Mouse (Mus musculus) midbrain, embryonic 13.5 days (tissue): ENCODE data around the gene Ly6c1. TPM values are rescaled to one million over a fixed set of nuclear protein-coding genes. Genes with fewer than 3 reads are reported as not detected.
"Not testable (repeated sequence)": the region's sequence is repeated elsewhere in the genome, so short reads cannot be mapped to it uniquely, and the experiment has no call there.

Source experiments
- ATAC-seq: fragments of 200-750 bp; cut with Nextera tagmentation; 2 replicates; pipeline ENCODE4 v1.8.0; 2017; ENCODE audit warnings: mild to moderate bottlenecking, moderate TSS enrichment, moderate library complexity
- H3K27ac ChIP-seq: fragments of 300-500 bp; sonication (generic); 2 replicates; pipeline ENCODE4 v1.5.1; 2015; ENCODE audit warnings: inconsistent platforms, mild to moderate bottlenecking, moderate library complexity
- H3K27me3 ChIP-seq: fragments of 300-500 bp; sonication (generic); 2 replicates; pipeline ENCODE4 v1.6.1; 2015; ENCODE audit warnings: mild to moderate bottlenecking, inconsistent platforms
- H3K36me3 ChIP-seq: fragments of 300-500 bp; sonication (generic); 2 replicates; pipeline ENCODE4 v1.6.1; 2015; ENCODE audit warnings: mild to moderate bottlenecking, inconsistent platforms
- H3K4me1 ChIP-seq: fragments of 300-500 bp; sonication (generic); replicated peaks from 2 replicates; pipeline ENCODE4 v1.6.1; 2015; ENCODE audit warnings: inconsistent platforms
- H3K4me2 ChIP-seq: fragments of 300-500 bp; sonication (generic); replicated peaks from 2 replicates; pipeline ENCODE4 v1.6.1; 2015; ENCODE audit warnings: moderate library complexity, mild to moderate bottlenecking, inconsistent platforms
- H3K4me3 ChIP-seq: fragments of 300-500 bp; sonication (generic); replicated peaks from 2 replicates; pipeline ENCODE4 v1.5.1; 2015; ENCODE audit warnings: mild to moderate bottlenecking, inconsistent platforms
- H3K9ac ChIP-seq: fragments of 300-500 bp; sonication (generic); replicated peaks from 2 replicates; pipeline ENCODE4 v1.6.1; 2015; ENCODE audit warnings: mild to moderate bottlenecking, inconsistent platforms
- H3K9me3 ChIP-seq: fragments of 300-500 bp; sonication (generic); 2 replicates; pipeline ENCODE4 v1.6.1; 2016; ENCODE audit warnings: mild to moderate bottlenecking, inconsistent platforms
- WGBS: fragments of 180-500 bp; shearing (Covaris S2); methylation state at CpG from one replicate; pipeline ENCODE4 v1.1.7; 2015; 5-methylcytosine and 5-hydroxymethylcytosine counted together
- polyA plus RNA-seq: library from polyadenylated mRNA; unstranded; fragments of >200 nt; fragmentation: Nextera tagmentation; extraction: Ambion mirVana; gene quantifications from 2 replicates; pipeline ENCODE4 v1.2.1, GENCODE M21; 2015

Ly6c1 gene
- polyA plus RNA-seq, result 0.92 and 1.4 TPM in 2 replicates

DNA sequence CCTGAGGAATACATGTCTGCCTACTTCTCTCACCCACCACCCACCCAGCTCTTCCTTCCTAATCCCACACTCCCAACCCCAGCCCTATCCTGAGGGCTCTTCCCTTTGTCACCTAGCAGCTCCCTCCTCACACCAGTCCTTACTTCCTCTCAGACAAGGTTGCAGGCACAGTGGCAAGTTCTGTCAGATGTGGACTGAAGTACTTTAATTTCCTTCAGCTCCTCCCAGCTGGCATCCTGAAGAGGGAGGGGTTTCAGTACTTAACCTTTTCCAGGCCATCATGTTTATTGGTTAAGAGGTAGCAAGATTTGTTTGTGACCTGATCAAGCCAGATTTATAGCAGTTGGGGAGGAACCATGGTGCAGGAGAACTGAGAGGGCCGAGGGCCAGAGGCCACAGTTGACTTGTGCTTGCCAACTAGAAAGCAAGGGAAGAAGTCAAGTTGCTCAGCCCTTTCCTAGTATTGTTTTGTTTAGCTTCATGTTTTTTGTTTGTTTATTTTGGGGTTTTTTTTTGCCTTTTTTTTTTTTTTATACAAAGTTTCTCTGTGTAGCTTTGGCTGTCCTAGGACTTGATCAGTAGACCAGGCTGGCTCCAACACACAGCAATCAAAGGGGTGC lies at the start of gene Ly6c1:
TSS of gene Ly6c1 (minus strand) at position 189 of the 620 bp plus-strand sequence.
- H3K4me3 ChIP-seq, ATAC-seq: not testable (repeated sequence)
- WGBS, result 100% methylated on average over 1 of the region's 1 CpGs

DNA sequence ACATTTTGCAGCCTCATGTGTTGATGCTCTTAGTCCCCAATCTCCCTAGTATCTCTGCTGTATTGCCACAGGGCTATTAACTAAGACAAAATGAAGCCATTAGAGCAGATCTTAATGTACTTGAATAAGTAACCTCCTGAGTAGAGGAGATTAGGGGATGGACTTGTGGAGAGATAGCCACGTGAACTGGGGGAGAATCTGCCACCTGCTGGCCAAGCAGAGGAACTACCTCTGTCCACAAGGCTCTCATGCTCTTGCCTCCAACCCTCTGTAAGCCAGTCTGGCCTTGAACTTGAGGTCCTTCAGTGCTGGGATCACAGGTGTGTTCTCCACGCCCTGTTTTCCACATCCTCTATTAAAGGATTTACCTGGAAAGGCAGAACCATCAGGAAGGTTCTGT lies 39.4 kb upstream of the Ly6c1 start:
- H3K9me3 ChIP-seq, H3K27me3 ChIP-seq, H3K36me3 ChIP-seq, H3K9ac ChIP-seq, H3K27ac ChIP-seq, H3K4me1 ChIP-seq, H3K4me2 ChIP-seq, ATAC-seq, H3K4me3 ChIP-seq: not testable (repeated sequence)
- WGBS, result 19% methylated on average over 2 of the region's 2 CpGs

More for the DNA sequence above, at the start of gene Ly6c1:
- not testable (repeated sequence) for H3K9me3 ChIP-seq, H3K4me2 ChIP-seq, H3K36me3 ChIP-seq, H3K4me1 ChIP-seq, H3K27me3 ChIP-seq, H3K9ac ChIP-seq, H3K27ac ChIP-seq

DNA sequence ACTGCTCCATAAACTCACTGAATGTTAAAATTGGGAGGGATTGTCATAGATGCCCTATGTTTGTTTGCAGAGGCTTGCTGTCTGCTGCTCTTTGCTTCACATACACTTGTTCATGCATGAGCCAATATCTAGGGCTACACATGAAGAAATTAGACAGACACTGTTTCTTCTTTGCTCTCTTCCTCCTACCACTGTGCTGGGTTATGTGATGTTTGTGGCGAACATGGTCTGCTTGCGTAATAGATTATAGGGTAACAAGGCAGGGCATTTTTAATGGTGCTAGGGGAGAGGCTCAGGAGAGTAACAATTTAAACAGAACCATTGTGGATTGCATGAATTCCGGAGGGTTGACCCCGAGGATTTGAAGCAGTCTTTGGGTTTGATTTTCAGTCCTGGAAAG lies 21.3 kb upstream of the Ly6c1 start:
- no peak overlapping the region for H3K9ac ChIP-seq
- H3K27me3 ChIP-seq, result no peaks in the 10 kb centered on the region
- H3K4me1 ChIP-seq, result no peaks in the 10 kb centered on the region
- H3K27ac ChIP-seq, result no peak overlapping the region
- ATAC-seq, result no peak
- no peak overlapping the region for H3K4me2 ChIP-seq
- H3K36me3 ChIP-seq, result no peaks in the 10 kb centered on the region
- WGBS, result 91% methylated on average over 4 of the region's 4 CpGs
- H3K4me3 ChIP-seq, result no peak overlapping the region
- no peaks in the 10 kb centered on the region for H3K9me3 ChIP-seq

DNA sequence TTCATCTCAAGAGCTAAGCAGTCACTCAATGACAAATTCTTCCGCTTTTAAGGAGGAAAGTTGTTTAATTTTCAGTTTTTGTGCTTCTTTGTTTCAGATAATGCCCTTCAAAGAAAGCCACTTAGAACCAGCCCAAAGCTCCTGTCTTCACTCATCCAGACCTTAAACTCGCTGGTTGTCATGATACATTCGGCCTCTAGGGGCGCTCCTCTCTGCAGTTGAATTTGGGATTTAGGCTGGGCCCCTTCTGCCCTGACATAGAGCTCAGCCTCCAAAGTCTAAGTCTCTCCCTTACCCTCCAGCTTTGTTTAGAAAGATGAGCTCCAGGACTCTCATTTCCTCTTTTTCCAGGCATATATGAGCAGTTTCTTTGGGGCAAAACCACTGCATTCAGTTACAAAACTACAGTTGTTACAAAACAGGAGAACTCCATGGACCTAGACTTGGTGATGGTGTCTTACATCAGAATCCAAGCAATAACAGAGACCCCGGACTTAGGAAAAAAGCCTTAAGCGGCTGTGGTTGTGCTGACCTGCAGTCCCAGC lies 13.5 kb upstream of the Ly6c1 start:
- not testable (repeated sequence) for H3K36me3 ChIP-seq, H3K4me1 ChIP-seq, H3K27me3 ChIP-seq, ATAC-seq, H3K9me3 ChIP-seq, H3K4me3 ChIP-seq, H3K4me2 ChIP-seq, H3K27ac ChIP-seq, H3K9ac ChIP-seq
- 32% methylated on average over 6 of the region's 6 CpGs for WGBS

DNA sequence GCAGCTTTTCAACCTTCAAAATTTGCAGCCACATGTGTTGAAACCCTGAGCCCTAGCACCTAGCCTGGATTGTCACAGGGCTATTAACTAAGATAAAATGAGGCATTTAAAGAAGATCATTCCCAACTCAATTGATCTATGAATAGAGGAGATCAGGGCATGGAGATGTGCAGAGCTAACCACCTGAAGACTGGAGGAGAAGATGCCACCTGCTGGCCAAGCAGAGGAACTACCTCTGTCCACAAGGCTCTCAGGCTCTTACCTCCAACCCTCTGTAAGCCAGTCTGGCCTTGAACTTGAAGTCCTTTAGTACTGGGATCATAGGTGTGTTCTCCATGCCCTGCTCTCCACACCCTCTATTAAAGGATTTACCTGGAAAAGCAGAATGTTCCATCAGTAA lies 11.9 kb upstream of the Ly6c1 start:
- H3K27me3 ChIP-seq, result no peaks in the 10 kb centered on the region
- no peak overlapping the region for H3K4me2 ChIP-seq
- no peaks in the 10 kb centered on the region for H3K4me1 ChIP-seq
- no peak overlapping the region for H3K9ac ChIP-seq
- no peak overlapping the region for H3K27ac ChIP-seq
- H3K4me3 ChIP-seq, result no peak overlapping the region
- no peak for ATAC-seq
- no peaks in the 10 kb centered on the region for H3K9me3 ChIP-seq
- no peaks in the 10 kb centered on the region for H3K36me3 ChIP-seq

DNA sequence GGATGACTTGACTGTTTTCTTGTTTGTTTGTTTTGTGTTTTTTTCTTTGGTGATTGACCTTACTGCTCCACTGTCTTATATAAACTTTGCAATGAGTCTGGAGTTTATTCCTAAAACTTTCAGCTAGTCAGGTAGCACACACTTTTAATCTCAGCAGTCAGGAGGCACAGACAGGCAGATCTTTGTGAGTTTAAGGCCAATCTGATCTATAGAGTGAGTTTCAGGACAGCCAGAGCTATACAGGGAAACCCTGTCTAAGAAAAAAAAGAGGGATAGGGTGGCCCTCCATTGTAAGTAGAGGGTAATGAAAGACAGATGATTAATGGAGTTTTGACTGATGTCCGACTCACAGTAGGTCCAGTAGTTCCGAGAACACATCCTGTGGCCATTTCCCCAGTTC lies 7.4 kb upstream of the Ly6c1 start:
- H3K9me3 ChIP-seq, result no peaks in the 10 kb centered on the region
- no peak overlapping the region for H3K4me2 ChIP-seq
- H3K4me3 ChIP-seq, result no peak overlapping the region
- H3K27me3 ChIP-seq, result no peaks in the 10 kb centered on the region
- no peaks in the 10 kb centered on the region for H3K36me3 ChIP-seq
- ATAC-seq, result no peak
- no peak overlapping the region for H3K9ac ChIP-seq
- H3K4me1 ChIP-seq, result no peaks in the 10 kb centered on the region
- WGBS, result 88% methylated on average over 2 of the region's 2 CpGs
- H3K27ac ChIP-seq, result no peak overlapping the region

DNA sequence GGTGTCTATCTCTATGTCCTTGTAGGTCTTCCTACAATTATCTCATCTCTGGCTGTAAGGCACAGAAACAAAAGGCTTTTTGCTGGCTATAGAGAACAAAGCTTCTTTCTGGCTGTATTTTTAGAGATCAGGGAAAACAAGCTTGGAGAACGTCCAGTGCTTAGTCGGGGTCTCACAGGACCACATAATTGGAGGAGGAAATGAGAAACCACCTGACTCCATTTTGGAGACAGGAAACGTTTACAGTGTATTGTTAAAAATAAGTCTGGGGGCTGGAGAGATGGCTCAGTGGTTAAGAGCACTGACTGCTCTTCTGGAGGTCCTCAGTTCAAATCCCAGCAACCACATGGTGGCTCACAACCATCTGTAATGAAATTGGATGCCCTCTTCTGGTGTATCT lies 6.8 kb upstream of the Ly6c1 start:
- not testable (repeated sequence) for H3K4me2 ChIP-seq, H3K36me3 ChIP-seq, H3K4me1 ChIP-seq, H3K27ac ChIP-seq, H3K9ac ChIP-seq, H3K4me3 ChIP-seq, ATAC-seq, H3K9me3 ChIP-seq, H3K27me3 ChIP-seq
- WGBS, result 53% methylated on average over 3 of the region's 3 CpGs

DNA sequence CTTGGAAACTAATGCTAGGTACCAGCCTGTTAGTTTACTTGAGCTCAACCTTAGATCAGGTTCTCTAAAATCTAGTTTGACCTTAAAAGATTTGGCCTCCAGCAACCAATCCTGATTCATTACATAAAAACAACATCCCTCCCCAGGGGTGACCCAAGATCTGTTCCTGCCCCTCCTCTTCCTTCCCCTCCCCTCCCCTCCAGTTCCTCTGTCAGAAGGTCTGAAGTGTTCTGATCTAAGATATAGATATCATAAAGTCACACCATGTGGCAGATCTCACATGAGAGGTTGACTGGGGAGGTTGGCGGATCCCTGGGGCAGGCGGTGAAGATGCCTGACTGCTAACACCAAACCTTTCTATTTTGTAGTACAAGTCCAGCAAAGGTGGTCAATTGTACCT lies 3.8 kb upstream of the Ly6c1 start:
- WGBS, result 97% methylated on average over 2 of the region's 2 CpGs
- H3K4me2 ChIP-seq, H3K9ac ChIP-seq, H3K27ac ChIP-seq, H3K36me3 ChIP-seq, ATAC-seq, H3K9me3 ChIP-seq, H3K4me1 ChIP-seq, H3K4me3 ChIP-seq, H3K27me3 ChIP-seq: not testable (repeated sequence)

DNA sequence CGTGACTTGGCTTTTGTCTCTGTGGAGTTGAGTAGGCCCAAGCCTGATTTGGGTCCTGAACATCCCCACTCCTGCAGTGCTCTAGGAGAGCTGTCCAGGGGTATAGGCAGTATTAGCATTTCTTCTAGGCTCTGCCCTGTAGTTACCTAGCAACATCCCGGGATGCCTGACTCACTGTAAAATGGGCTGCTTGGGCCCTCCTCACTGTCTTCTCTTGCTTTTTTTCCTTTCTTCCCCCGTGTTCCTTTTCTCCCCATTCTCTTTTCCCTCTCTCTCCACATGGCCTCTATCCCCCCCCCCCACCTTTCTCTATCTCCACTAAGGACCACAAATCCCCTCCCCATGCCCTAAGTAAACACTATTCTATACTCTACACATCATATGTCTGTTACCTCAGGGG lies 2.5 kb upstream of the Ly6c1 start:
- not testable (repeated sequence) for H3K4me3 ChIP-seq, H3K4me2 ChIP-seq, H3K9me3 ChIP-seq, H3K27ac ChIP-seq, H3K36me3 ChIP-seq, H3K27me3 ChIP-seq, ATAC-seq, H3K9ac ChIP-seq, H3K4me1 ChIP-seq
- 62% methylated on average over 3 of the region's 3 CpGs for WGBS

DNA sequence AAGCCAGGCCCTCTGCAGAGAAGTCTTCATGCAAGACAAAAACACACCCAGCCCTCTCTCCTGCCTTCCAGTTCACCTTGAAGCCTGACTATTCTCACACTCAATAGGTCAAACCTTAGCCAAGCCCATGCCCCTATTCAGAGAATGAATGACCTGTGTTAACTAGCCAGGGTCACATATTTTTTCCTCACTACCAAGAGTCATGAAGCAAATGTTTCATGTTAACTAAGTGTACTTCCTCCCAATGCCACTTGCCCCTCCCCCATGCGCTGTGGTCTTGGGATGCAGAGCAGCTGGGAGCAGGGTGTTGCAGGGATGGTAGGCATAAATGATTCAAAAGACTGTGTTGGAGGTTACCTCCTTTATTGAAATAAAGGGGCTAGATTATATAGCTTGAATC lies 2.0 kb upstream of the Ly6c1 start:
- H3K36me3 ChIP-seq, H3K27ac ChIP-seq, ATAC-seq, H3K9ac ChIP-seq, H3K4me2 ChIP-seq, H3K4me3 ChIP-seq, H3K4me1 ChIP-seq, H3K27me3 ChIP-seq, H3K9me3 ChIP-seq: not testable (repeated sequence)
- WGBS, result 91% methylated on average over 1 of the region's 1 CpGs

DNA sequence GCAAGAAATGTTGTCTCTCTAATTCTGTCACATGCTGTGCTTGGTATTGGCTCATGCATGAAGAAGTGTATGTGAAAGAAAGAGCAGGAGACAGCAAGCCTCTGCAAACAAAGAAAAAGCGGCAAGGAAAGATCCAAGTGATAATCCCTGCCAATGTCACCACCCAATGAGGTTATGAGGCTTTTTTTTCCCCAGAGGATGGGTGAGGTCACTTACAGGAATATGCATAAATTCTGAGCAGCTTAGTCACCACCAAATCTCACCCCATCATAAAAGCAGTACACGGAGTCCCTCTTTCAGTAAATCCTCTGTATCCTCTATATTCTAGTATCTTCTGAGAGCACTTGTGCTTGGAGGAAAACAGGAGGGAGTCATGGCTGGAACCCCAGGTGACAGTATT lies 1.2 kb upstream of the Ly6c1 start:
- H3K4me1 ChIP-seq, H3K9me3 ChIP-seq, H3K27ac ChIP-seq, H3K4me2 ChIP-seq, ATAC-seq, H3K9ac ChIP-seq, H3K27me3 ChIP-seq, H3K36me3 ChIP-seq, H3K4me3 ChIP-seq: not testable (repeated sequence)
- WGBS, result 59% methylated on average over 2 of the region's 2 CpGs

DNA sequence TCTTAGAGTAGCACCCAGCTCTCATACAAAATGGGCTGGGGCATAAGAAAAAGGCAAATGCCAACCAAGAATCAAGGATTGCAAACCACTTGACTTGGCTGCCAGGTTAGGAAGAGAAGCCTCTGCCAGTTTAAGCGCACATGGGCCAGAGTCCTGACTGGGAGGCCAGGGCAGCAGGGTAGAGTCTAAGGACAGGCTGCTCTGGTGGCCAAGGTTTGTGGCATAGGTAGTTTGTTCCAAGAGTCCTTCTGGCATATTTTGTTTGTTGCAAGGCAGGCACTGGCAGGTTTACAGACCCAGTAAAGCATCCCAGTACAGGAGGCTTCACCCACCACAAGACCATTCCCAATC lies 685 bp downstream of the Ly6c1 start:
- not testable (repeated sequence) for H3K9me3 ChIP-seq

DNA sequence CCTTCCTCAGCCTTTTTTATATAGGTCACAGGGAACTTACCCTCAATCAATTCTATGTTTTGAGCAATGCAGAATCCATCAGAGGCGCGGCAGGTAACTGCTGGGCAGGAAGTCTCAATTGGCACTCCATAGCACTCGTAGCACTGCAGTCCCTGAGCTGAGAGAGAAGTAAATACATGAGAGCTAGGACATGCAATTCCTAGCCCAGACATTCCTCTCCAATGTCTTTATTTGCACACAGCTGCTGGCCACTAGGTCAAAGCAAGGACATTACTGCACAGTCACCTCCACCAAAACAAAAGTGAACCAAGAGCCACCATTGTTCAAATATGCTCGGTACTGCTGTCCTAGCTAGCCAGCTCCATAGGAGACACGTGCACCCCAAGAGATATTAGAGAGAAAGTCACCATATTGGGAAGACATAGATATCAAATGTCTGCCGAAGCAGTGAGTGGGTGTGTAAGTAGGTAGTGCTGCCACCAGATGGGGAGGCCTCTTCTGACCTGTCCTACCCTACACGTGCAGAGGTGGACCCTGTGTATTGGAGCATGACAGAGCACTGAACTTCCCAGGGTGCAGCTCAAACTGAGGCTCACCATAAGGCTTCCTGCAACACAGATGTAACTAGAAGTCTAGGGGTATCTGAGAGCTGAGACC lies 1.2 kb downstream of the Ly6c1 start:
- H3K4me3 ChIP-seq, H3K36me3 ChIP-seq, H3K4me2 ChIP-seq, H3K4me1 ChIP-seq, ATAC-seq, H3K27ac ChIP-seq, H3K9ac ChIP-seq, H3K27me3 ChIP-seq, H3K9me3 ChIP-seq: not testable (repeated sequence)
- WGBS, result 77% methylated on average over 5 of the region's 7 CpGs

More for the DNA sequence above, 685 bp downstream of the Ly6c1 start:
- not testable (repeated sequence) for H3K9ac ChIP-seq, ATAC-seq, H3K4me2 ChIP-seq, H3K36me3 ChIP-seq, H3K4me3 ChIP-seq, H3K27ac ChIP-seq, H3K4me1 ChIP-seq, H3K27me3 ChIP-seq
- WGBS, result 90% methylated on average over 1 of the region's 1 CpGs
